In the genomic region with DNA sequence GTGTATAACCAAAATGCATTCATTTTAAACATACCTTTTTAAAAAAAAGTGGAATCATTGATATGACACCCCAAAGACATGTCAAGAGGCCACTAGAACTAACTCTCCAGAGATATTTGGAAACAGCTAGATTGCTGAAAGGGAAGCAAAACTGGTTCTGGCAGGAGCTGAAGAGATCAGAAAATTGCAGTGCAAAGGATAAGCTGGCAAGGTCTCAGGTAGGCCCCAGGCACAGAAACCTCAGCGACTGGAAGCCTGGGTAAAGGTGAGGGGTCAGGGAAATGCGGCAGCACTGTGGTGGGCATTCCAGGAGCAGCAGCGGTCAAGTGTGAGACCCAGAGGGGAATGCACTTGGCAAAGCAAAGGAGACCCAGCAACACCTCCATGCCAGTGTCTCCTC, we compare ENCODE assay signal across 21 mouse cellular contexts. TPM values are rescaled to one million over a fixed set of nuclear protein-coding genes. Genes with fewer than 3 reads are reported as not detected.
"Had no signal": no experiment of that assay in that cellular context is flagged by ENCODE, and none has a peak within 500 bp of the region (broad histone marks: within the 10 kb centered on the region; RNA-seq: fewer than 3 reads in every experiment).

No protein-coding gene starts in this region.

- ATAC-seq: intestine, embryonic 15.5 days; midbrain, embryonic 13.5 days; midbrain, embryonic 16.5 days had no signal

- H3K9ac ChIP-seq: intestine, embryonic 15.5 days; limb, embryonic 12.5 days; limb, embryonic 15.5 days; liver, embryonic 13.5 days; midbrain, embryonic 13.5 days; neural tube, embryonic 13.5 days; stomach, embryonic 15.5 days had no signal

- H3K4me1 ChIP-seq: limb, embryonic 12.5 days; liver, embryonic 13.5 days; midbrain, embryonic 13.5 days; neural tube, embryonic 13.5 days had no signal

- H3K27me3 ChIP-seq: intestine, embryonic 15.5 days; limb, embryonic 12.5 days; limb, embryonic 15.5 days; liver, embryonic 13.5 days; midbrain, embryonic 13.5 days; neural tube, embryonic 13.5 days; stomach, embryonic 15.5 days had no signal

- H3K9me3 ChIP-seq: intestine, embryonic 15.5 days; limb, embryonic 12.5 days; limb, embryonic 15.5 days; liver, embryonic 13.5 days; midbrain, embryonic 13.5 days; neural tube, embryonic 13.5 days; stomach, embryonic 15.5 days had no signal

- DNase-seq: kidney, adult 18-20 months; kidney, adult 9 months; kidney, postnatal 14 days; kidney, postnatal 4 days; left cerebral cortex, postnatal 4 days; liver, embryonic 13.5 days; retina, postnatal 1 day; right cerebral cortex, postnatal 25 days; spleen, adult 18-20 months; thymus, postnatal 25 days had no signal

- H3K36me3 ChIP-seq: intestine, embryonic 15.5 days; limb, embryonic 12.5 days; limb, embryonic 15.5 days; liver, embryonic 13.5 days; midbrain, embryonic 13.5 days; neural tube, embryonic 13.5 days; stomach, embryonic 15.5 days had no signal

- H3K27ac ChIP-seq: intestine, embryonic 15.5 days; limb, embryonic 12.5 days; limb, embryonic 15.5 days; liver, embryonic 13.5 days; macrophage; midbrain, embryonic 13.5 days; neural tube, embryonic 13.5 days; stomach, embryonic 15.5 days had no signal

- H3K4me3 ChIP-seq: intestine, embryonic 15.5 days; limb, embryonic 12.5 days; limb, embryonic 15.5 days; liver, embryonic 13.5 days; midbrain, embryonic 13.5 days; myocyte; neural tube, embryonic 13.5 days; stomach, embryonic 15.5 days had no signal

- H3K4me2 ChIP-seq: intestine, embryonic 15.5 days; limb, embryonic 12.5 days; limb, embryonic 15.5 days; liver, embryonic 13.5 days; midbrain, embryonic 13.5 days; neural tube, embryonic 13.5 days; stomach, embryonic 15.5 days had no signal

RNA-seq across cellular contexts. Expression of gene Galnt18, which starts 30.0 kb away (rescaled TPM):
- total RNA-seq: megakaryocyte, adult 5-6 weeks; monocyte, adult 5-6 weeks had no signal
- polyA plus RNA-seq: macrophage had no signal
